Mouse (Mus musculus): ENCODE measurements around the gene Gm11562. TPM values are rescaled to one million over a fixed set of nuclear protein-coding genes. Genes with fewer than 3 reads are reported as not detected.
A peak's percentile ranks its signal among the peaks of the same experiment; 100 is the strongest.

Gm11562 gene
- total RNA-seq, 2 experiments from 2014 or later = not detected

DNA sequence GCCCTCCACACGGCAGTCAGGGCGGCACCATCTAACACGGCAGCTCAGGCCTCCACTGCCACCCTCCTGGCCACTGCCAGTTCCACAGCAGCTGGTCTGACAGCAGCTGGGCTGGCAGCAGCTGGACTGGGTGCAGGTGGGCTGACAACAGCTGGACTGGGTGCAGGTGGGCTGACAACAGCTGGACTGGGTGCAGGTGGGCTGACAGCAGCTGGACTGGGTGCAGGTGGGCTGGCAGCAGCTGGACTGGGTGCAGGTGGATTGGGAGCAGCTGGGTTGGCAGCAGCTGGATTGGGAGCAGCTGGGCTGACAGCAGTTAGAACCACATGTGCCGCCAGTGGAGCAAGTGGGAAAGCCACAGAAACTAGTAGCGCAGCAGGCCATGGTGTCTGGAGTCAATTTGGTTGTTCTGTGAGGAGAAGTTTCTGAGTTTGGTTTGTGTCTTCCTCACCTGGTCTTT is 37.0 kb downstream of the Gm11562 start, which contains the start of gene Krtap1-4:
TSS of gene Krtap1-4 (minus strand) at position 410 of the 460 bp plus-strand sequence.
- no peak for DNase-seq

DNA sequence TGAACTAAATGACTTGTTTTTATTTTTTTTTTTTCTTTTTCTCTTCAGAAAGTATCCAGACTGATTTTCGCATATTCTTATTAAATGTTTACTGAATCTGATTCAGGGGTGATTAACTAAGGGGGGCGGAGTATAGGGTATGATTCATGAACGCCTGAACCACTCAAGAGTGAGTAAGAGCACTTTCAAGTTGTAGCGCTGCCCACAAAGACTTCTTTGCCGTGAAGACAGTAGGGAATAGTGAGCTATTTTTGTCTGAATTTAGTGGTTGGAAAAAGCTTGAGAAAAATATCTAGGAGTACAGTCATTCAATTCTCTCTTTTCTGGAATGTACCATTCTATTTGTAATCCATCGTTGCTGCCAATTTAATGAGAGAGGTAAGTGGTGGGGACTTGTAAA is 38.7 kb downstream of the Gm11562 start:
- DNase-seq = no peak

DNA sequence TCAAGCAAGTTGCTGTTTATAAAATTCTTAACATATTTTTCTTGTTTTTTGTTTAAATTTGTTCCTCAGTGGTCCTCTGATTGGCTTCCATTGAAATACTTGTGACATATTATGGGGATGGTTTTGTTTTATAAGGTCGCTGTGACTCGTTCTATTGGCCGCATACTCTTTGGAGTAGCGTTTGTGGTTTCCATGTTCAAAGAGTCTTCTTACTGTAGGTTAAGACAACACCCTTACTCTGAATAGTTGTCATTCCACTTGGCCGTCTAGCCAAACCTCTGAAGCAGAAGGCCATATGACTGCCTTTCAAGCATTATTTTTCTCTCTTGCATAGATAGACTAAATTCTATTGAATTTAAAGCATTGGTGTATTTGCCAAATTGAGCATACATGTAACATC is 39.2 kb downstream of the Gm11562 start:
- no peak for DNase-seq

DNA sequence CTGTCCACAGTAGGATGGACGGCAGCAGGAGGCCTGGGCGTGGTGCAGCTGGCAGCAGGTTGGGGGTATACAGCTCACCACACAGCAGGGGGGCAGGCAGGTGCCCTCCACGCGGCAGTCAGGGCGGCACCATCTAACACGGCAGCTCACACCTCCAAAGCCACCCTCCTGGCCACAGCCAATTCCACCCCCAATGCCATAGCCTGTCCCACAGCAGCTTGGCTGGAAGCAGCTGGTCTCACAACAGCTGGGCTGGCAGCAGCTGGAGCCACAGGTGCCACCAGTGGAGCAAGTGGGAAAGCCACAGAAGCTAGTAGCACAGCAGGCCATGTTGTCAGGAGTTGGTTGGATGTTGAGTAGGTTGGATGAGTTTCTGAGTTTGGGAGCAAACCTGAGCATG is 39.6 kb downstream of the Gm11562 start, which contains the start of gene Krtap1-5:
TSS of gene Krtap1-5 (minus strand) at position 381 of the 400 bp plus-strand sequence.
- DNase-seq = no peak

DNA sequence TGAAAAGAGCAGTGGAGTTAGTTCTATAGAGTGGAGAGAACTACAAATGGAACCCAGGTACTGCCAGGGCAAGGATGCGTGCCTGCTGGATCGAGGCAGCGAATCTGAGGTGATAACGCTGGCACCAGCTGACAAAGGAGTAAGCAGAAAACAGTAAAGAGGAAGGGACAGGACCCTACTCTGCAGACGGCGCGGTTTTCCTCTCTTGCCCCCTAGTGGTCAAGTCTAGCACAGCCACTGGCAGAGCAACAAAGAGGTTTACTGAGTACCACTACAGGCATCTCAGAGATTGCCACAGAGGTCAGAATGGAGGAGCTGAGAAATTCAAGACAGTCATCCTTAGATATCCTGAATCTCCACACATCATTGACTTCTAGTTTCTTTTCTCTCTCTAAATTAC is 46.1 kb downstream of the Gm11562 start:
- DNase-seq = peak; percentile 74 to 78

DNA sequence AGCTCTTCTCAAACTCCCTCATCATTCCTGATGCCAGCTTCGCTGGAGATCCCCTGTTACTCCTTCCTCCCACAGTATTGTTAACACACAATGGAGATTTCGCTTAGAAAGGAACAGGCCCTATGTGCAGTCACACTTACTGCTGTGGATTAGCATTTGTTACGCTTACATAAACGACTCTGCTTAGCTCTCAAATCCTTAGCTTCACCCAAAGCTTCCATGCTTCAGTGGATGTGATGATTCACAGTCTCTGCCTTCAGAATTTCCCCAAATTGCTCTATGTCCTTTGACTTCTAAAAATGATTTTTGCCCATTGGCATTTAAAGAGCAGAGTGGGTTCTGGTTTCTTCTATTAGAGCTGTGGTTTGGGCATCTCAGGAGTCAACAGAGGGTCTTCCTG is 47.1 kb downstream of the Gm11562 start:
- DNase-seq = no peak

Other genes starting within 250 kb of the Gm11562 start
- not detected for gene Krt28, start 245.5 kb downstream of the Gm11562 start, total RNA-seq (2021)
- 1 to 10 TPM; 4.4 to 6.4 TPM for gene Krt10, start 231.1 kb downstream of the Gm11562 start, total RNA-seq (2021)
- not detected for gene Krt12, start 198.2 kb downstream of the Gm11562 start, total RNA-seq (2021)
- gene Krt20, start 182.3 kb downstream of the Gm11562 start, total RNA-seq (2021) = under 1 TPM in 1 of 2 experiments, not detected in 1; 0.26 TPM
- under 1 TPM in 1 of 2 experiments, not detected in 1; 0.16 TPM for gene Krt23, start 127.3 kb downstream of the Gm11562 start, total RNA-seq (2021)
- not detected for gene Krt39, start 99.1 kb downstream of the Gm11562 start, total RNA-seq (2021)
- not detected for gene Krt40, start 77.3 kb downstream of the Gm11562 start, total RNA-seq (2021)
- not detected for gene Krtap3-3, start 69.6 kb downstream of the Gm11562 start, total RNA-seq (2021)
- not detected for gene Krtap3-2, start 63.6 kb downstream of the Gm11562 start, total RNA-seq (2021)
- not detected for gene Gm11939, start 61.0 kb downstream of the Gm11562 start, total RNA-seq (2021)
- not detected for gene Krtap3-1, start 53.8 kb downstream of the Gm11562 start, total RNA-seq (2021)
- not detected for gene Krtap1-5, start 39.4 kb downstream of the Gm11562 start, total RNA-seq (2021)
- not detected for gene Krtap1-4, start 36.8 kb downstream of the Gm11562 start, total RNA-seq (2021)
- gene Krtap1-3, start 29.1 kb downstream of the Gm11562 start, total RNA-seq (2021) = not detected
- not detected for gene Krtap9-3, start 22.3 kb downstream of the Gm11562 start, total RNA-seq (2021)
- gene Gm11938, start 17.1 kb downstream of the Gm11562 start, total RNA-seq (2021) = not detected
- gene Gm11937, start 10.2 kb downstream of the Gm11562 start, total RNA-seq (2021) = not detected
- not detected for gene Krtap2-4, start 5.6 kb downstream of the Gm11562 start, total RNA-seq (2021)
- not detected for gene Krtap4-1, start 7.8 kb upstream of the Gm11562 start, total RNA-seq (2021)
- gene Krtap4-2, start 14.6 kb upstream of the Gm11562 start, total RNA-seq (2021) = not detected
- gene Krtap4-7, start 23.7 kb upstream of the Gm11562 start, total RNA-seq (2021) = not detected
- not detected for gene Gm11555, start 29.8 kb upstream of the Gm11562 start, total RNA-seq (2021)
- gene Gm11563, start 38.5 kb upstream of the Gm11562 start, total RNA-seq (2021) = not detected
- gene Krtap4-6, start 45.5 kb upstream of the Gm11562 start, total RNA-seq (2021) = not detected
- not detected for gene Gm14190, start 70.3 kb upstream of the Gm11562 start, total RNA-seq (2021)
- not detected for gene Gm14180, start 113.9 kb upstream of the Gm11562 start, total RNA-seq (2021)
- not detected for gene Gm11595, start 152.5 kb upstream of the Gm11562 start, total RNA-seq (2021)
- not detected for gene Krtap4-8, start 160.3 kb upstream of the Gm11562 start, total RNA-seq (2021)
- not detected for gene Krtap4-9, start 164.8 kb upstream of the Gm11562 start, total RNA-seq (2021)
- gene Gm11596, start 173.0 kb upstream of the Gm11562 start, total RNA-seq (2021) = not detected
- not detected for gene Gm11569, start 178.5 kb upstream of the Gm11562 start, total RNA-seq (2021)
- not detected for gene Gm11554, start 184.0 kb upstream of the Gm11562 start, total RNA-seq (2021)
- not detected for gene Krtap4-13, start 189.5 kb upstream of the Gm11562 start, total RNA-seq (2021)
- not detected for gene Gm11564, start 195.2 kb upstream of the Gm11562 start, total RNA-seq (2021)
- gene 2300003K06Rik, start 217.6 kb upstream of the Gm11562 start, total RNA-seq (2021) = not detected
- gene Krtap4-16, start 231.2 kb upstream of the Gm11562 start, total RNA-seq (2021) = not detected
- gene Gm11568, start 237.5 kb upstream of the Gm11562 start, total RNA-seq (2021) = not detected
- gene Gm11559, start 244.0 kb upstream of the Gm11562 start, total RNA-seq (2021) = not detected

Data from adrenal gland, postnatal 36 days (tissue).